Mouse (Mus musculus) ES-Bruce4 (cell line): ENCODE measurements around the gene Nek9.

ENCODE experiments used
- CTCF ChIP-seq: IDR thresholded peaks from one replicate; pipeline ENCODE4 v1.8.1; 2011; ENCODE audit warnings: low read depth, low read length
- EP300 ChIP-seq: IDR thresholded peaks from 2 replicates; pipeline ENCODE4 v1.6.1; 2011; ENCODE audit warnings: low read depth, low read length; ENCODE audit not compliant: insufficient read depth
- POLR2A ChIP-seq: IDR thresholded peaks from one replicate; pipeline ENCODE4 v1.8.1; 2011; ENCODE audit warnings: low read length; ENCODE audit not compliant: insufficient read depth

GRCm38 (mm10) chr12:85348338-85348737 is 9.2 kb upstream of the Nek9 start:
- TF ChIP-seq POLR2A (no peak), CTCF (no peak), EP300 (no peak)
